Mouse (Mus musculus) kidney, postnatal 0 days (tissue): ENCODE data around the gene Caap1. TPM values are rescaled to one million over a fixed set of nuclear protein-coding genes. Genes with fewer than 3 reads are reported as not detected.

Source experiments
- ATAC-seq: fragments of 200-750 bp; cut with Nextera tagmentation; replicated peaks from 2 replicates; pipeline ENCODE4 v1.8.0; 2017; ENCODE audit warnings: low read depth, moderate number of reproducible peaks, moderate TSS enrichment, moderate library complexity; ENCODE audit not compliant: low FRiP score
- DNase-seq: peaks from one replicate; pipeline ENCODE4 v3.0.0-alpha.2; 2016; ENCODE audit warnings: low spot score
- H3K27ac ChIP-seq: fragments of 300-500 bp; sonication (generic); 2 replicates; pipeline ENCODE4 v1.5.1; 2014; ENCODE audit warnings: mild to moderate bottlenecking
- H3K27me3 ChIP-seq: fragments of 300-500 bp; sonication (generic); 2 replicates; pipeline ENCODE4 v1.6.1; 2014; ENCODE audit warnings: low read length, mixed read lengths; ENCODE audit not compliant: insufficient read depth
- H3K36me3 ChIP-seq: fragments of 300-500 bp; sonication (generic); 2 replicates; pipeline ENCODE4 v1.6.1; 2014; ENCODE audit warnings: low read length, mixed read lengths; ENCODE audit not compliant: insufficient read depth
- H3K4me1 ChIP-seq: fragments of 300-500 bp; sonication (generic); replicated peaks from 2 replicates; pipeline ENCODE4 v1.6.1; 2014; ENCODE audit warnings: antibody characterized with exemption, low read length, mixed read lengths; ENCODE audit not compliant: insufficient read depth
- H3K4me2 ChIP-seq: fragments of 300-500 bp; sonication (generic); 2 replicates; pipeline ENCODE4 v1.6.1; 2014; ENCODE audit warnings: mild to moderate bottlenecking, low read length, moderate library complexity, mixed read lengths
- H3K4me3 ChIP-seq: fragments of 300-500 bp; sonication (generic); replicated peaks from 2 replicates; pipeline ENCODE4 v1.5.1; 2014; ENCODE audit warnings: low read depth, low read length
- H3K9ac ChIP-seq: fragments of 300-500 bp; sonication (generic); 2 replicates; pipeline ENCODE4 v1.6.1; 2014; ENCODE audit warnings: low read depth, low read length
- H3K9me3 ChIP-seq: fragments of 300-500 bp; sonication (generic); replicated peaks from 2 replicates; pipeline ENCODE4 v1.6.1; 2016; ENCODE audit warnings: low read length, inconsistent platforms, mixed read lengths
- CTCF ChIP-seq: IDR thresholded peaks from 2 replicates; pipeline ENCODE4 v1.5.1; 2016; ENCODE audit warnings: antibody characterized with exemption, low read depth, mild to moderate bottlenecking, moderate library complexity
- WGBS: fragments of 180-500 bp; shearing (Covaris S2); extraction: QIAGEN DNeasy Blood & Tissue Kit; methylation state at CpG from one replicate; pipeline ENCODE4 v1.1.7; 2014; 5-methylcytosine and 5-hydroxymethylcytosine counted together
- polyA plus RNA-seq: library from polyadenylated mRNA; unstranded; fragments of >200 nt; fragmentation: Nextera tagmentation; extraction: Ambion mirVana; gene quantifications from 2 replicates; pipeline ENCODE4 v1.2.1, GENCODE M21; 2015

The Caap1 gene
- polyA plus RNA-seq, 1 experiment from 2014 or later = 18.2 TPM

DNA sequence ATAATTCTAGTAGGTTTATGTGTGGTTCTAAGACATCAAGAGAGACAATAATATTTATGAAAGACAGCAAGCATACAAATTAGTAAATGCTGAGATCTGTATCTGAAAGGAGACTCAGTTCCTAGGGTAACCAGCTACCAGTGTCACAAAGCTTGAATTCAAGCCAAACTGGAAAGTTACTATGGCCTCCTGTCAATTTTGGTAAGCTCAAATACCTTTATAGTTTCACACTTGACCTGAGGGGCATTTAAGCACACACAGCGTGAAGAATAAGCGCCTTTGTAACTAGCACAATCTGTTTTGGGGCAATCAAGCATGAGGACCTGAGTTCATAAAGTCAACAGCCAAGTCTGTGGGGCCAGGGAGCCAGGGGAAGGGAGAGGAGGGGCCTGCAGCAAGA, 2.7 kb upstream of the Caap1 start:
- Histone ChIP-seq H3K4me1 (peaks cover 6% of the 10 kb centered on the region; the same call in 1 of the 2 replicates), H3K4me2 (no peak overlapping the region), H3K36me3 (no peaks in the 10 kb centered on the region), H3K27ac (no peak overlapping the region), H3K9me3 (no peaks in the 10 kb centered on the region), H3K4me3 (no peak overlapping the region), H3K27me3 (no peaks in the 10 kb centered on the region), H3K9ac (no peak overlapping the region)
- ATAC-seq (no peak; the same call in 1 of the 2 replicates), DNase-seq (peak; percentile 4)
- WGBS = 30% methylated on average over 2 of the region's 2 CpGs
- no peak for TF ChIP-seq CTCF

DNA sequence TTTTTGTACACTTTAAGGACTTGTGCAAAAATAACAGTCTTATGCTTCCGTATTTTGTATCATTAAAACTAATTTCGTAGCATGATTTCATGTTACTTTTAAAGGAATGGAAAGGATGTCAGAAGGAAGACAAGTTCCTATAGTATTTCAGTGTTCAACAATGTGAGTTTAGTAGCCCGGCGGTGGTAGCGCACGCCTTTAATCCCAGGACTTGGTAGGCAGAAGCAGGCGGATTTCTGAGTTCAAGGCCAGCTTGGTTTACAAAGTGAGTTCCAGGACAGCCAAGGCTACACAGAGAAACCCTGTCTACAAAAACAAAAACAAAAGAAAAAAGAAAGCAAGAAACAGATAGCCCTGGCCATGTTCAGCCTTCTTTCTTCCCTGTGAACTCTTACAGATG, 549 bp upstream of the Caap1 start:
- Histone ChIP-seq H3K4me1 (peaks cover 6% of the 10 kb centered on the region; the same call in 1 of the 2 replicates), H3K9ac (no peak overlapping the region), H3K27ac (no peak overlapping the region), H3K36me3 (no peaks in the 10 kb centered on the region), H3K27me3 (no peaks in the 10 kb centered on the region), H3K4me3 (peak overlapping the region; percentile 96), H3K9me3 (no peaks in the 10 kb centered on the region), H3K4me2 (peak overlapping the region; percentile 64)
- WGBS = 75% methylated on average over 7 of the region's 7 CpGs
- DNase-seq = no peak
- TF ChIP-seq CTCF = no peak
- ATAC-seq = no peak

DNA sequence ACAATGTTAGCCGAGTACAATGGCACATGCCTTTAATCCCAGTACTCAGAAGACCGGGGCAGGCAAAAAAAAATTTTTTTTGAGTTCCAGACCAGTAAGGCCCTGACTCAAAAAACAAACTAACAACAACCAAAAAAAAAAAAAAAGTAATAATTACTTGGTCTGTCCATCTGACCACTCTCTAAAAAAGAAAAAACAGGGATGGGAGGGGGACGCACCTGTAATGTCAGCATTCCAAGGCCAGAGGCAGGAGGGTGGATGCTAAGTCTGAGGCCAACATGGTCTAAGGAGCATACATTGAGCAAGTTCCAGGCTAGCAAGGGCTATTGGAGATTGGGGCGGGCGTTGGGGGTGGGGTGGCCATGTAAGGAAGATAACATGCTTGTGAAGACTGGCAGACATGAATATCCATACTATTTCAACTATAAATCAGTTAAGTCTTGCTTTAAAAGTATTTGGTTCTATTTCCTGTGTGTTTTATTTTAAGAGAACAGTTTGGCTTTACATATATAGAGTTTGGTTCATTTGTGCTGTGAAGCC, 1.6 kb downstream of the Caap1 start:
- Histone ChIP-seq H3K27me3 (no peaks in the 10 kb centered on the region), H3K9ac (no peak overlapping the region), H3K27ac (no peak overlapping the region), H3K4me3 (no peak overlapping the region), H3K36me3 (no peaks in the 10 kb centered on the region), H3K4me1 (peaks cover 6% of the 10 kb centered on the region; the same call in 1 of the 2 replicates), H3K4me2 (peak overlapping the region; percentile 64), H3K9me3 (no peaks in the 10 kb centered on the region)
- TF ChIP-seq CTCF = no peak
- WGBS = 89% methylated on average over 5 of the region's 5 CpGs
- DNase-seq = no peak
- ATAC-seq = no peak

- ATAC-seq = no peak
- Histone ChIP-seq H3K4me2 (no peak overlapping the region), H3K4me3 (no peak overlapping the region), H3K27me3 (no peaks in the 10 kb centered on the region), H3K36me3 (0 out of 2 replicates have a peak, but pooled peaks cover 4% of the 10 kb centered on the region), H3K9ac (no peak overlapping the region), H3K9me3 (no peaks in the 10 kb centered on the region), H3K27ac (no peak overlapping the region), H3K4me1 (no peaks in the 10 kb centered on the region)
- whole genome bisulfite sequencing = 86% methylated on average over 7 of the region's 7 CpGs
- DNase-seq = no peak
- no peak for TF ChIP-seq CTCF
Observed at GRCm38 (mm10) chr4:94544321-94544720, 12.3 kb downstream of the Caap1 start.

- Histone ChIP-seq H3K4me3 (no peak overlapping the region), H3K27me3 (no peaks in the 10 kb centered on the region), H3K9ac (no peak overlapping the region), H3K4me2 (no peak overlapping the region), H3K4me1 (no peaks in the 10 kb centered on the region), H3K9me3 (no peaks in the 10 kb centered on the region), H3K36me3 (0 out of 2 replicates have a peak, but pooled peaks cover 4% of the 10 kb centered on the region), H3K27ac (no peak overlapping the region)
- 92% methylated on average over 4 of the region's 4 CpGs for WGBS
- DNase-seq (no peak), ATAC-seq (no peak)
- TF ChIP-seq CTCF = no peak
Observed at GRCm38 (mm10) chr4:94543041-94543440, 13.6 kb downstream of the Caap1 start.

GRCm38 (mm10) chr4:94533205-94533604, 23.4 kb downstream of the Caap1 start:
- H3K4me3 ChIP-seq = no peak overlapping the region
- H3K9me3 ChIP-seq = no peaks in the 10 kb centered on the region
- ATAC-seq (no peak), DNase-seq (no peak)
- H3K27me3 ChIP-seq = no peaks in the 10 kb centered on the region
- no peak overlapping the region for H3K27ac ChIP-seq
- no peaks in the 10 kb centered on the region for H3K36me3 ChIP-seq
- TF ChIP-seq CTCF = no peak
- H3K4me1 ChIP-seq = no peaks in the 10 kb centered on the region
- no peak overlapping the region for H3K4me2 ChIP-seq
- H3K9ac ChIP-seq = no peak overlapping the region

- H3K4me2 ChIP-seq = no peak overlapping the region
- no peak for TF ChIP-seq CTCF
- H3K27ac ChIP-seq = no peak overlapping the region
- no peak overlapping the region for H3K4me3 ChIP-seq
- H3K27me3 ChIP-seq = no peaks in the 10 kb centered on the region
- H3K9ac ChIP-seq = no peak overlapping the region
- no peaks in the 10 kb centered on the region for H3K4me1 ChIP-seq
- WGBS = 96% methylated on average over 1 of the region's 1 CpGs
- H3K9me3 ChIP-seq = no peaks in the 10 kb centered on the region
- H3K36me3 ChIP-seq = no peaks in the 10 kb centered on the region
- ATAC-seq (no peak), DNase-seq (no peak)
Observed at GRCm38 (mm10) chr4:94529448-94529847, 27.1 kb downstream of the Caap1 start.
